Mouse (Mus musculus): ENCODE data around the gene Abhd5.

The Abhd5 gene

DNA sequence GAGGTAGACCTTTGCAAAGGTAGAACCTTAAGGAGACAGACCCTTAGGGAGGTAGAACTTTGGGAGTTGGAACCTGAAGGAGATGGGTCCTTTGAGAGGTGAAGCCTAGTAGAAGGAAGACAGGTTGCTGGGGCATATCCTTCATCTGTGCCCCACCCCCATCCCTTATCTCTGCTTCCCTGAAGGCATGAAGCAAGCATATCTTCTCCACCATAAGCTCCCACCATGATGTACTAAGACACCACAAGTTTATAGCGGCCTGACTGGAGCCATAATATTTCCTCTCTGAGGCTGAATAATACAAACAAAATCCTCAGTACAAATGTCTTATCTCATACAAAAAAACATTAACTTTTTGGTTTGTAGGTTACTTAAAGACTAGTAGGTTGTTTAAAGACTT lies 3.5 kb upstream of the Abhd5 start:
- no peak for DNase-seq (ENCODE audit: low spot score in 2 of 2)

DNA sequence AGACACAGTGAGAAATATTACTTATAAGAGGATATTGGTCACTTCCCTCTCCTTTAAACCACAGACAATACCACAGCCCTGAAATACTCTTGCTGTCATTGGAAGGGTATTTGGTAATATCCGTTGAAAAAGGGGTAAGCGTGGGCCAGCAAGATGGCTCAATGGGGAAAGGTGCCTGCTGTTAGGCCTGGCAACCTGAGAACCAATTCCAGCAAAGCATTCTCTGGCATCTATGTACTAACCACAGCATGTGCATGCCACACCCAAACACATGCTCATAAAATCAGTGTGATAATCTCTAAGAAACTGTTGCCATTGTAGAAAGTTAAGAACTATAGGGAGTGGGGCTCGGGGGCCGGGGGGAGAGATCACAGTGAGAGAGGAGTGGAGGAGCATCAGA lies 2.1 kb upstream of the Abhd5 start:
- DNase-seq (ENCODE audit: low spot score in 2 of 2): no peak

DNA sequence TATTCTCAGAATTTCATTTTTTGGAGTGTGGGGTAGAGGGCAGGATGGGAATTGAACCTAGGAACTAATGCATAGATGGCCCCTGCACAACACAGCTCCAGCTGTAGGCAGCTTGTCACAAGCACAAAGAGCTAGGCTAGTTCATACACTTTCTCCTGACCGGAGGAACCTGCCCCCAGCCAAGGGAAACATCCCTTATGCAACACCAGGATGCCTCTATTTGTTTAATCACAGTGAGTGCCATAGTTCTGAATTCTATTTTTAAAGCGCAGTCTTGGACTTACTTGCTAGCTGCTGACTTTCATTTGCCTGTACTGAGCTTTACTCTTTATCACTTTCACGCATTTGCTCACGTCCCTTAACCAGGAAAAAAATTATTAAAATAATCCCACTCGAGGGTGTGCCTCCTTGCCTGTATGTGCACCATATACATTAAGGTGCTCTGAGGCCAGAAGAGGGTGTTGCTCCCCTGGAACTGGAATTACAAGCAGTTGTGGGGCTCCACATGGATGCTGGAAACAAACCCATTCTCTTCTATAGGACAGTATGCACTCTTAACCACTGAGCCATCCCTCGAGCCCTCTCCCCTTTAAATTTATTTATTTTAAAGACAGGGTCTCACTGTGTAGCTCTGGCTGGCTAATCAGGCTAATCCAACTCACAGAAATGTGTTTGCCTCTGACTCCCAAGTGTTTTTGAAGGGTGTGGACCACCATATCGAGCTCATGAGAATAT lies 845 bp upstream of the Abhd5 start:
- no peak for DNase-seq (ENCODE audit: low spot score in 2 of 2)

DNA sequence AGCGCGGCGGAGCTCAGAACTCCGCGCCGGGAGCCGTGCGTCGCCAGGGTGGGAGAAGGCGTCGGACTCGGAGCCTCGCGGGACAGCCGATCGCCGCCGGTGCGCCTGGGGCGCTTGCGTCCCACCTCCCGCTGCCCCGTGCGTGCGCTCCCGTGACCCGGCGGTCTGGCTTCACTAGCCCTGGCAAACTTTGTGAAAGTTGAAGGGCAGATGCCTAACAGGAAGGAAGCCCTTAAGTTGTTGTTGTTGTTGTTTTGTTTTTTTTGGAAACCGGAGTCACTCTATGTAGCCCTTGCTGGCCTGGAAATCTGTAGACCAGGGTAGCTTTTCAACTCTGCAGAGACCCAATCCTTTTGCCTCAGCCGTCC lies 601 bp downstream of the Abhd5 start:
- no peak for DNase-seq (ENCODE audit: low spot score in 2 of 2)

DNA sequence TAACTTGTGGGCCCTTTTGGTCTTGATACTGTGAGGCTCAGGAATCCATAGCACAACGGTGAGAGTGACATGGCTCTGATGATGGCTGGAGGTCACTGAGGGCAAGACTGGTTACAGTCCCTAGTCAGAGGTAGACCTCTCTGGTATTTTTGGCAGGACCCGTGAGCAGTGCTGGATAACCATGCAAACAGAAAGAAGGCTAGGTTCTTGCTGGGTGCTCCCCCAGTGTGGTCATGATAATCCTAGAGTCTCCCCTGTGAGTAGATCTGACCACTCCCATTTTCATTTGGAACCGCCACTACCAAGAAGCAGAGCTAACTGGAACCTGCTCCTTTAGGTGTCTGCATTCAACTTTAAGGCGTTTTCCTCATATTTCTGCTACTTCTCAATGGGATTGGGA lies 1.5 kb downstream of the Abhd5 start:
- no peak for DNase-seq (ENCODE audit: low spot score in 2 of 2)

DNA sequence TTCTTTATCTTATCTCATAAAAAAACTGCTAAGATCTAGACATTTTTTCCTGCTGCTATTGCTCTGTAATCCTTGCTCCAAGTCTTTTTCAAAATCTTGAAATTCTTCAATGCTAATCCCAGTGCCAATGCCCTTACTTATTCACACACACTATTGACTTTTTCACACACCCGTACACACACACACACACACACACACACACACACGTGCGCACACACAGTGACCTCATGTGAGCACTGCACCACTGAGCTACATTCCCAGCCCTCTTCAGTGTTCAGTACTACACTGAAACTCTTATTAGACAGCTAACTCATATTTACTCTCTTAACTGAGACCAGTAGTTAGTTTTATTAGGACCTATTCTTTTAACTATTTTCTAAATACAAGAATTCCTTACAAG lies 2.8 kb downstream of the Abhd5 start:
- no peak for DNase-seq (ENCODE audit: low spot score in 2 of 2)

DNA sequence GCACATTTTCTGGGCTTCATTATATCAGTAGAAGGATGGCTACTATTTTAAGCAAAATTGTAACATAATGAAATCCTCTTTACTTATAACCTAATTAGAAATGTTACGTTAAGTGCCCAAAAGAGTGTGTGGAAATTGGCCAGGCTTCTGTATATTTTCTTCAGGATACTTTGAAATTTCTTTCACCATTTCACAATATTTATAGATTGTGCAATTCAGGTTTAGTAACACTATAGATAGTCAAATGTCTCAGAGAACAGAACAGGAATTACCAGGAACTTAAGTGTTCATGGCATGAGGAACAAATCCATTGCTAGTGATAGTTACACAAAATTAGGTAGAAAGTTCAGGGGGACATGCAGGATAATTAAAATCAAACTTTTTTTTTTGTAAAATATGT lies 5.7 kb downstream of the Abhd5 start:
- no peak for DNase-seq (ENCODE audit: low spot score in 2 of 2)

DNA sequence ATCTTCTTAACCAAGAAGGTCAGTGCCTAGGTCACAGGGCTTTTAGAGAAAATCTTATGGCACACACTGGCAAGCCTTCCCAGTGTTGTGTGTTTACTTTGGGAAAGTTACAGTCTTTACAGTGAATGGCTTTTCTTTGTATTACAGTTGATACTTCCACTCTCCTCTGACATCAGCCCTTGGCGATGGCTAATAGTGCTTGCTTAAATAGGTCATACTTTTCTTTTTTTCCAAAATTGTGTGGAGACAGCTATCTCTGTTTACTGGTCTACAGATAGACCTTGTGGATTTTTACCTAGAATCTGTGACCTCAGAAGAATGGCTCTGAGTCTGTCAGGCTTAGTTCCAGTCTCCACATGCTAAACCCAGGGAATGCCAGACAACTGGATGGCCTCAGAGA lies 6.2 kb downstream of the Abhd5 start:
- no peak for DNase-seq (ENCODE audit: low spot score in 2 of 2)

DNA sequence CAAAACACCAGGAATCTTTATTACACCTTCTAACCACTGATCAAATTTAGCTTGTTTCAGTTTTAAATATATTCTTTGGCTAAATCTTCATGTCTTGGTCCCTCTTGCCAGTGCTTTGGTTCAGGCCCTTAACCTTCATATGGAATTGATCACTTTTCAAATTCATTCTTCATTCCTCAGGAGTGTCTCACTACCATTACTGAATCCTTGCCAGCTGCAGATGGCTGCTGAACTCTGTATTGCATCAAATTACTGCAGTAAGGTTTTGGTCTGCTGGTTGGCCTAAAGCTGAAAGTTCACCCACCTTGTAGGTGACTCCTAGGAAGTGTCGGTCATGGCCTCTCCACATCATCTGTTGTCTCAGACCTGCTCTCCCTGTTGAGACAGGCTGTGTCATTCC lies 12.8 kb downstream of the Abhd5 start:
- DNase-seq (ENCODE audit: low spot score in 2 of 2): no peak

DNA sequence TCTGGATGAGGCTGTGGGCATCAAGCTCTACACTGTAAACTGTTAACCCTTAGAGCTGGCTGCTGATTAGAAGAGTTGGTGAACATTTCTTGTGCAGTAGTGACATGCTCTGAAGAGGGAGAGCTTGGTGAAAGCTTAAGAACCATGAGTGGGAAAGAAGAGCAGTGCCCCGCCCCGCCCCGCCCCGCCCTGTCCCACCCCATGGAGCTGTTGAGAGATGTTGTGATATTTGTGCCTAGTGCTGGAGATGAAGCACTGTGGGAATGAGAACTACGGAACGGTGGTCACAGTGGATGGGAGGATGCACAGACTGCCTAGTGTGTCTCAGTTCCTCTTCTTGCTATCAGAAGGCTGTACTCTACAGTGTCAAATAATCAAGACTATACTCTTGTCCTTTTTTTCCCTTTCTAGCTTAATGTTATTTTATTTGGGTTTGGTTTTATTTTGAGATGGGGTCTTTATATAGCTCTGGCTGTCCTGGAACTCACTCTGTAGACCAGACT lies 18.9 kb downstream of the Abhd5 start:
- DNase-seq (ENCODE audit: low spot score in 2 of 2): no peak

DNA sequence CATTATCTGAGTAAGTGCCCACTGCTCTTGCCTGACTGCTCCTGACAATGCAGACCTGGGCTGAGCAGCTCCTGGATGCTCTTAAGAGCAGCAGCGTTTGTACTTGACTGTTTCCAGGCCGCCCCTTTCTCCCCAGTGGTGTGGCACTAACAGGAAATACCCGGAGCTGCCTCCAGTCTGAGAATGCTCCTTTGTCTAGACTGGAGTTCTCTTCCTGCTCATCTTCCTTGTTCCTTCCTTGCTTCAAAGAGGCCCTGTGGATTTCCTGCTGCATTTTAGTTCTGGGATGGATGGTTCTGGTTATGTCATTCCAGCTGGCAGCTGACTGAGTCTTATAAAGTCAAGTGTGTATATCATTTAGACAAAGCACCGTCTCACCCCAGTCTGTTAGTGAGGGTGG lies 21.1 kb downstream of the Abhd5 start:
- DNase-seq (ENCODE audit: low spot score in 2 of 2): no peak

DNA sequence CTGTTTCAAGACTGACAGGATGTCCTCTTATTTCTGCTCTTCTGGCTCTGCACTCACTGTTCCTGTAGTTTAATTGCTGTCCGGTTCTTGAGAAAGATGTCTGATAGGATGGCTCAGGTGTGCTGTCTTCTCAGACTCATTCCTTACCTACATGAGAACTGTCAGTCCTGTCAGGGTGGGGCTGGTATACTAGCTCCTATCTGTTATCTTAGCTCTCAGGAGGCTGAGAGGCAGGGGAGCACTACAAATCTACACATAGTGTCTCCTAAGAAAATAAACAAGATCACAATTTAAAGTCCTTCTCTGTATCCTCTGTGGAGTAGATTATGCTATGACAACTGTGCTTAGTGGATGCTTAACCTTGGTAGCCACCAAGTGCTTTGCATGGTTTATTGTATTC lies 21.6 kb downstream of the Abhd5 start:
- no peak for DNase-seq (ENCODE audit: low spot score in 2 of 2)

DNA sequence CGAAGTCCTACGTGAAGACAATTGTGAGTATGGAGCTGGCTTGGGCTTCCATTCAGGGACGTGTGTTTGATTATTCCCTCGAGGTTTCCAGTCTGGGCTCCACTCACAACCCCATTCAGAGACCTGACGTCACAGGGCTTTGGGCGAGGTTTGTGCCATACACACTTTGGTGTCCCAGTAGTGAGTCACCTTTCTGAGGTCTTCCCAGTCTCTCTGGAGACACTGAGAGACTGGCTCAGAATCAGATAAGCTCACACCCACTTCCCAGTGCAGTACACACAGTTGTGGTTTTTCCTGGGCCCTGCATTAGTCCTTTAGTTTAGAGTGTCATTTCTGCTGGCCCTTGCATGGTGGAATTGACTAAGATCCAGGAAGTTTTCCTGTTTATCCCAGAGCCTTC lies 27.6 kb downstream of the Abhd5 start:
- DNase-seq (ENCODE audit: low spot score in 2 of 2): no peak

DNA sequence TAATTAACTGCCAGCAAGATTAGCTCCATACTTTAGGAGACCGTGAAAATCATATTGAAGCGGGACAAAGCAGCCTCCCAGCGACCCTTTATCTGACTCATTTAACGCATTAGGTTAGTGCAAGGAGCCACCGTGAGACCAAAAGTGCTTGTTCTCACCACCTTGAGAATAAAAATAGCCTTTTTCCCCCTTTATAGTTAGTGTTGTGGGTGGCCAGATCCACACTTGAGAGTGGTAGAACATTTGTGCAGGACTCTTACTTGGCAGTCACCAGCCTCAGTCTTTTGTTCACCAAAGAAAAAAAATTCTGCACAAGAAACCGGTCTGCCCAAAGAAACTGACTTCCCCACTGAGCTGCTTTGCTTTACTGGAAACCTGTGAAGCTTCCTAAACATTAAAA lies 29.6 kb downstream of the Abhd5 start:
- DNase-seq (ENCODE audit: low spot score in 2 of 2): peak in 1 of 2 experiments; percentile 8

DNA sequence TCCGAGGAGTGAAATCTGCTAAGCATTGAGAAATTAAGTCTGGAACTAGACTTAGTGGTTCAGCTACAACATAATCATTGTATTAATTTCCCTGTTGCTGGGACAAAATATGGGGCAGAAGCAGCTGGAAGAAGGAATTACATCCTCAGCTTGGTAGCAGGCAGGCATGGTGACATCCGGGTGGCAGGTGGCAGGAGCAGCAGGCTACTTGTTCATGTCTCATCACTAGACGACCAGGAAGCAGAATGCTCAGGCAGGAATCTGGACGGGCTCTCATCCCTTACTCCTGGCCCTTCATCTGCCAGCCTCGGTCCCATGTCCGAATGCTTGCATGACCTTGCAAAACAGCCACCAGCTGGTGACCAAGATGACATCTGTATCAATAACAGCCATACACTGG lies 30.6 kb downstream of the Abhd5 start:
- no peak for DNase-seq (ENCODE audit: low spot score in 2 of 2)

DNA sequence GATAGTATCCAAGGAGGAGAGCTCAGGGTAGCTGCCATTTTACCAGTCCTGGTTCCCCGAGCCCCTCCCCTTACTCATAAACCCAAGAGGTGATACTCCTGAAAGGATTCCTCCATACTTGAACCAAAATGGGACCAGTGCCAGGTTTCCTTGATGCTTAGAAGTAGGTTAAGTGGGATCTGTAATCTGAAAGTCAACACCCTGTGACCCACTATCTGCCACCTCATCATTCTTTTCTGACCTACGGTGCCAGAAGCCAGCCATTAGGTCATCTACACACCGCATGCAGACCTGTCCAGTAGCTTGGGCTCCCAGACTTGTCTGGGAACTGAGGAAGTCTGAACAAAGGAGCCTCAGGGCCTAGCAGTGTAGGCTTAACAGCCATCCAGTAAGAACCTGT lies 34.6 kb downstream of the Abhd5 start:
- no peak for DNase-seq (ENCODE audit: low spot score in 2 of 2)

DNA sequence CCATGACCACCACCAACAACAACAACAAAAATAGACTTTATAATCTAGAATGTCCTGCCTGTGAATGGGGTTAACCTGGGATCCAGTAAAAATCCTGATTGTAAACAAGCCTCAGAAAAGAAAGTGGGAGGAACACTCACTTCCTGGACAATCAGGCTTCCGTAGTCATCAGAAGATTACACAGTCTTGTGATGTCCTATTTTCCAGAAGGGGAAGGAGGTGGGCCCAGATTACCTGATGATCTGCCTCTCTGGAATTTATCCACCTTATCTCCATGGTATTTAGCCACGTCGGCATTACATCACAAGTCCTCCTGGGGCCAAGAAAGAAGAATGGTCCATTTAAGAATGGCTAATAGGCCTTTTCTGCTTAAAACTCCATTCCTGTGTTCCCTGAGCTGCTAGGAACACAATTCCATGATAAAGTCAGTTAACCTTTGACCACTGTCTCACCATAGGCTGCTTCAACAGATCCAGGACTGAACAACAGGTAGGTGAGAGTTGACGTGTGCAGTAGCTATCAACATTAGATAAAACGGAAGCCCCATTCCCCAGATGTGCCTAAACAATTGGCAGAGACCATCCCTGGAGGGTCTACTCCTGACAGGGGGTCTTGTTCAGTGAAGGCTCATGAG lies 38.0 kb downstream of the Abhd5 start:
- no peak for DNase-seq (ENCODE audit: low spot score in 2 of 2)

DNA sequence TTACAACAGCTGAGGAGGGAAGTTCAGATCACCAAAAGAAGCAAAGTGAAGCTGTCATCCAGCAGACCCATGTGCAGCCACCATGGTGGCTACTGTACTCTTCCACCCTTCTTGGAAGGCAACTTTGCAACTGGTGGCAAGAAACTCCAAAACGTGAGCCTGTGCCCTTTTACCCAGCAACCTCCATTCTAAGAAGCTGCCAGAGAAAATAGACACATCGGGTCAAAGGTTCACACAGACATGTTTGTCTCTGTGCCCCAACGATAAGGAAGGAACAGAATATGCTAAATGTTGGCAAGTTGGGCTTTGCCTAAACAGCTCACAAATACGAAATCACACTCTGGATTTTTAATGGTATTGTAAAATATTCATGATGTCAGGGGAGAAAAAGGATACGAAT lies 44.4 kb downstream of the Abhd5 start:
- no peak for DNase-seq (ENCODE audit: low spot score in 2 of 2)

DNA sequence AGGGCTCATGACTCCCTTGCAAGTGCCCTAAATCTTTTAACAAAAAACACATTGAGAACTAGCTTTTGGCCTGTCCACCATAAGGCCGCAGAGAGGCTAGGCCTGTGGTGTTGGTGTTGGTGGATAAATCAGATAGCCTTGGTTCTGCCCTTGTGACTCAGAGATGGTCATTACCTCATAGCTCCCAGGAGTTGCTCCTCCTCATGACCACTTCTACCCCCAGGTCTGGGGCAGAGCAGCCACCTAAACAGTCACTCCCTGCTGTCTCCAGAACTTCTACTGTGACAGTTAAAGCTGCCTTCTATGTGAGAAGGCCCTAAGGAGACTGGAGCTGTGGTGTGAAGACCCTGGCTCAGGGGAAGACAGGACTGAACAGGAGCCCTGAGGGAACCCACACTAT lies 45.7 kb downstream of the Abhd5 start:
- no peak for DNase-seq (ENCODE audit: low spot score in 2 of 2)

DNA sequence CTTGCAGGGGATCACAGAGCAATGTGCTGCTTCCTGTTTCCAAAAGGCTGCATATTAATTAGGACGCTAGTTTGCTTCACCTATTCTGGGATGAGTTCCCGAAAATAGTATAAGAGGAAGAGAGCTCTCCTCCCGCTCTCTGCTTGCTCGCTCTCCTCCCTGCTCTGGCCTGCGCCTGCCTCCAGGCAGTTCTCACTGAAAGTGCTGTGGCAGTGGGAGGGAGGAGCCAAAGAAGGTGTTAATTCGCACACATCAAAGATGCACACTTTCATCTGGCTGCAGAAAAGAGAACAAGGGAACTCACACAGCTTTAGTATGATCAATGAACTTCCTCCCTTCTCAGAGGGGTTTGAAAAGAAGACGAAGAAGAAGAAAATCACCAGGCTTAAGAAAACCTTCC lies 47.3 kb downstream of the Abhd5 start:
- peak; percentile 43 to 67 for DNase-seq (ENCODE audit: low spot score in 2 of 2)

DNA sequence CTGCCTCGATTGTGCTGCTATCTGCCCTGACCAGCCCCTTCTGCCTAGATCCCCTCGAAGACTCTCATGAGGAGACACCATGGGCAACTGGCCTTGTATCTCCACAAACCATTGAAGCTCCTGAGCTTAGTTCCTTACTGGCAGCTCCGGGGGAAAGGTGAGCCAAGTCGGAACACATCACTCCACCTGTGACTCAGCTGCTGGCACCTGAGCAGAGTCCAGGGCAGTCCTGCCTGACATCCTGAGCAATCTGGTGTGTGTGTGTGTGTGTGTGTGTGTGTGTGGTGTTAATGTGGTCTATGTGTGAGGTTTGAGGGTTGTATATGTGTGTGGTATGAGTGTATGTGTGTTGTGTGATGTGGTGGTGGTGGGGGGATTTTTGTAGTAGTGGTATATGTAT lies 49.8 kb downstream of the Abhd5 start:
- no peak for DNase-seq (ENCODE audit: low spot score in 2 of 2)

DNA sequence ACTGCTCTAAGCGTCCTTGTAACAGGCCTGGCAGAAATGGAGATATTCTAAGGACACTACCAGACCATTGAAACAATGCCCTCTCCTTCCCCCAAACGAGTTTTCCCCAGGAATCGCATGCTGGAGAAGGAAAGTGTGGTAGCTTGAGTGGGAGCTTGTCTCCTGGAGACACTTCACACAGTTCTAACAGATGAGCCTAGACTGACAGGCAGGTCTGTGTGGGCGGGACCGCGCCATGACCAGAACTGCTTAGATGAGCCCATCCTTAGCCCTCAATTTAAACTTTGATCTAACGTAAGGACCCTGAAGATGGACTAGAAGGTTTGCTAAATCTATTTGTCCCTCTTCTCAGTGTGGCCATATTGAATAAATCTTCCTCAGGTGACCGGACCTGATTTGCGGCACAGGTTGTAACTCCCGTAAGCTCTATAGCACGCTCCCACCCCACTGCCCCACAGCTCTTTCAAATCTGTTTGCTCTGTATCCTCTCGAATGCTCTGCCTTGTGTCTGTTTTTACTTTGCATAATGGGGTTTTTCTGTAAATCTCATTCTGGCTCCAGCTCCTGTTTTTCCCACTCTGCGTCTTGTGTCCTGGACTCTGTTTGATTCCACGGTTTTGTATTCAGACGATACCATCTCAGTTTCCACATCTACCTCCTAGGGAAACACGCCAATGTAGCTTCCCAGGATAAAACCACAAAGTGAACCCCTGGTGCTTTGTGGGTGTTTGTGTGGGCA lies 59.2 kb downstream of the Abhd5 start:
- peak; percentile 38 to 56 for DNase-seq (ENCODE audit: low spot score in 2 of 2)

DNA sequence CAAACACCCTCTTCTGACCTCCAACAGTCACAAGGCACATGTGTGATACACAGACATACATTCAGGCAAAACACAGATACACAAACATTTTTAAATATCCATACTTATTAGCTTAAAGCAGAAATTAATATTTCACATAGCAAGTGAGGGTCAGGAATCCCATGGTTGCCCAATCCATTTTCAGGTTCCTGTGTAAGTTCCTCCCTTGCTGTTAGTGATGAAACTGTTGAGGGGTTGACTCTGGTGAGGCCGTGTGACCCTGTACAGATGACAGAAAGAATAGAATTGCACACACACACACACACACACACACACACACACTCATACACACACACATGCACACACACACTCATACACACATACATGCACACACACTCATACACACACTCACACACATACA lies 63.2 kb downstream of the Abhd5 start:
- DNase-seq (ENCODE audit: low spot score in 2 of 2): no peak
